Mouse (Mus musculus): ENCODE data around the gene Obscn.

- TF ChIP-seq CTCF (IDR thresholded peaks at IDR 0.05; ENCODE audit: insufficient read depth, low read depth, low read length) (no peak), POLR2A (IDR thresholded peaks at IDR 0.05; ENCODE audit: insufficient read depth, low read depth, low read length) (no peak)
Measured at GRCm38 (mm10) chr11:59161398-59161797, 25.2 kb upstream of the Obscn start.

All from olfactory bulb, adult 2 months (tissue).